ENCODE assay signal across 8 mouse cellular contexts in the genomic region with DNA sequence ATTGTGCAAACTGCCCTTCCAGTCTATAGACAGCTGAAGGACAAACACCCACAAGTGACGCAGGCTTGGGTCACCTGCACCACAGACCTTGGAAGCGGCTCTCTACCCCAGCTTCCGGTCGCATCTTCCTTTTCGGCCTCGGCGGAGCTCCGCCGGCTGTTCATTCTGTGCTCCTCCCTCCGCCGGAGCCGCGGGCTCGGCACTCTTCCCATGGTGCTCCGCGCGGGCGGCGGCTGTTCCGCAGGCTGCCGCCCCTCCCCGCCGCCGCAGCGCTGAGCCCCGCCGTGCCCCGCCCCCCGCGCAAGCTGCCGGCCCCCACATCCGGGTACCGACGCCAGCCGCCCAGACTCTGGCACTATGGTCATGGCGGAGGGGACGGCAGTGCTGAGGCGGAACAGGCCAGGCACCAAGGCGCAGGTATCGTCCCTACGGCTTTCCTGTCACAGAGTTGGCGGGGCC. TPM values are rescaled to one million over a fixed set of nuclear protein-coding genes. Genes with fewer than 3 reads are reported as not detected.
DNase-seq lines count a peak whose midpoint lies in the region; ATAC-seq lines count a peak whose summit lies in the region.

A gene (plus strand): TSS at position 289 of the 459 bp plus-strand sequence.

- no peaks in the 10 kb centered on the region for H3K27me3 ChIP-seq in hindbrain, embryonic 11.5 days (ENCODE audit: control insufficient read depth, insufficient read depth, low read length)

- peak within 1 kb of the TSS; percentile 98 for H3K27ac ChIP-seq in hindbrain, embryonic 11.5 days (ENCODE audit: low read depth, low read length)

- no peaks in the 10 kb centered on the region for H3K9me3 ChIP-seq in hindbrain, embryonic 11.5 days (ENCODE audit: control insufficient read depth, low read length)

- peak within 1 kb of the TSS; percentile 75 for H3K4me3 ChIP-seq in hindbrain, embryonic 11.5 days (ENCODE audit: low read depth, low read length)

- 1% methylated on average over 40 of the region's 42 CpGs for WGBS in hindbrain, embryonic 11.5 days

- ATAC-seq in hindbrain, embryonic 11.5 days (ENCODE audit: low FRiP score) = peak; percentile 99

- DNase-seq in MN1 (ENCODE audit: low spot score) = peak; percentile 94
- DNase-seq in cerebellum, adult 9-10 months = peak; percentile 91
- DNase-seq in frontal cortex, adult 2 months (ENCODE audit: extremely low spot score in 1 of 2, low spot score in 1 of 2) = peak; percentile 62 to 91
- DNase-seq in hindbrain, embryonic 11.5 days (ENCODE audit: low spot score) = peak; percentile 98
- peak; percentile 95 to 96 for DNase-seq in layer of hippocampus, postnatal 10 days (ENCODE audit: low spot score in 2 of 2)
- DNase-seq in lung, postnatal 10 days = peak; percentile 95
- DNase-seq in ovary, postnatal 36 days (ENCODE audit: low spot score) = peak; percentile 93
- peak; percentile 93 for DNase-seq in thymus, postnatal 25 days

- H3K9ac ChIP-seq in hindbrain, embryonic 11.5 days (ENCODE audit: low read depth, low read length) = peak within 1 kb of the TSS; percentile 98

- no peaks in the 10 kb centered on the region for H3K36me3 ChIP-seq in hindbrain, embryonic 11.5 days (ENCODE audit: control insufficient read depth, insufficient read depth, low read length)

- no peaks in the 10 kb centered on the region for H3K4me1 ChIP-seq in hindbrain, embryonic 11.5 days (replicated peaks; ENCODE audit: control insufficient read depth, insufficient read depth, low read length)

- peak within 1 kb of the TSS; percentile 65 for H3K4me2 ChIP-seq in hindbrain, embryonic 11.5 days (replicated peaks; ENCODE audit: low read depth, low read length)

RNA-seq across cellular contexts. Expression of the gene that starts here (rescaled TPM):
- 45.5 and 47.1 TPM in 2 replicates for polyA plus RNA-seq in frontal cortex, adult 2 months (2012; rRNA removed)
- polyA plus RNA-seq in hindbrain, embryonic 11.5 days (2014; fragmentation: Nextera tagmentation; extraction: Ambion mirVana) = 176 and 183 TPM in 2 replicates
- total RNA-seq in layer of hippocampus, postnatal 10 days (2021) = 10 to 100 TPM; 64.7 to 79.4 TPM

Comparison
In these comparisons a context has a peak if more than half of its experiments do, and no peak if none do; other contexts are left out.
1. Peak in every context shown above with its lines: DNase-seq, ATAC-seq, H3K4me3 ChIP-seq and H3K27ac ChIP-seq.